Mouse (Mus musculus) cerebellum, postnatal 10 days (tissue): ENCODE measurements at regions not wholly inside any gene's neighbourhood (a gene's known extent, or its start where the extent isn't known, plus 50 kb on each side); places are given as distances from the start of the nearest gene placed in this dataset.
"Not testable (repeated sequence)": the region's sequence is repeated elsewhere in the genome, so short reads cannot be mapped to it uniquely, and the experiment has no call there.

Source experiments
- DNase-seq, 2 experiments: peaks; one replicate each; pipeline ENCODE4 v3.0.0; 2021; ENCODE audit warnings: mixed read lengths in 2 of 2

- no peak for DNase-seq
Measured at GRCm38 (mm10) chr15:62273855-62274488, 1351.2 kb upstream of the A1bg start.

- no peak for DNase-seq
Measured at GRCm38 (mm10) chr15:62272755-62273154, 1349.9 kb upstream of the A1bg start.

GRCm38 (mm10) chr15:62271428-62271827 is 1348.6 kb upstream of the A1bg start:
- DNase-seq, result no peak

GRCm38 (mm10) chr15:62268189-62268588 is 1345.4 kb upstream of the A1bg start:
- no peak for DNase-seq

GRCm38 (mm10) chr15:62267536-62267935 is 1344.7 kb upstream of the A1bg start:
- DNase-seq, result peak in 1 of 2 experiments; percentile 9

GRCm38 (mm10) chr15:62266025-62266424 is 1343.2 kb upstream of the A1bg start:
- no peak for DNase-seq

- DNase-seq, result no peak
Measured at GRCm38 (mm10) chr15:62265484-62265937, 1342.7 kb upstream of the A1bg start.

GRCm38 (mm10) chr15:62264966-62265365 is 1342.2 kb upstream of the A1bg start:
- DNase-seq, result no peak

GRCm38 (mm10) chr15:62264183-62264582 is 1341.4 kb upstream of the A1bg start:
- no peak for DNase-seq

- DNase-seq, result no peak
Measured at GRCm38 (mm10) chr15:62262487-62262886, 1339.7 kb upstream of the A1bg start.

GRCm38 (mm10) chr15:62261520-62261919 is 1338.7 kb upstream of the A1bg start:
- peak in 1 of 2 experiments; percentile 40 for DNase-seq

- peak in 1 of 2 experiments; percentile 6 for DNase-seq
Measured at GRCm38 (mm10) chr15:62258611-62259010, 1335.8 kb upstream of the A1bg start.

GRCm38 (mm10) chr15:62257955-62258354 is 1335.1 kb upstream of the A1bg start:
- DNase-seq, result peak; percentile 62 to 77

- no peak for DNase-seq
Measured at GRCm38 (mm10) chr15:62257110-62257667, 1334.4 kb upstream of the A1bg start.

GRCm38 (mm10) chr15:62255571-62255970 is 1332.8 kb upstream of the A1bg start:
- no peak for DNase-seq

- no peak for DNase-seq
Measured at GRCm38 (mm10) chr15:62253724-62254123, 1330.9 kb upstream of the A1bg start.

- DNase-seq, result not testable (repeated sequence)
Measured at GRCm38 (mm10) chr15:62252078-62252833, 1329.4 kb upstream of the A1bg start.

GRCm38 (mm10) chr15:62249436-62249835 is 1326.6 kb upstream of the A1bg start:
- DNase-seq, result peak in 1 of 2 experiments; percentile 23

- no peak for DNase-seq
Measured at GRCm38 (mm10) chr15:62246561-62247079, 1323.8 kb upstream of the A1bg start.

- DNase-seq, result no peak
Measured at GRCm38 (mm10) chr15:62245237-62245636, 1322.4 kb upstream of the A1bg start.

GRCm38 (mm10) chr15:62244819-62245218 is 1322.0 kb upstream of the A1bg start:
- no peak for DNase-seq

- no peak for DNase-seq
Measured at GRCm38 (mm10) chr15:62240031-62240430, 1317.2 kb upstream of the A1bg start.

- DNase-seq, result no peak
Measured at GRCm38 (mm10) chr15:62238503-62239045, 1315.8 kb upstream of the A1bg start.
